Mouse (Mus musculus) layer of hippocampus, adult 11-12 months (tissue): ENCODE results near the gene Rpl21.

Experiments used
- DNase-seq: peaks from one replicate; pipeline ENCODE4 v3.0.0; 2022; ENCODE audit warnings: low spot score

Rpl21 gene

DNA sequence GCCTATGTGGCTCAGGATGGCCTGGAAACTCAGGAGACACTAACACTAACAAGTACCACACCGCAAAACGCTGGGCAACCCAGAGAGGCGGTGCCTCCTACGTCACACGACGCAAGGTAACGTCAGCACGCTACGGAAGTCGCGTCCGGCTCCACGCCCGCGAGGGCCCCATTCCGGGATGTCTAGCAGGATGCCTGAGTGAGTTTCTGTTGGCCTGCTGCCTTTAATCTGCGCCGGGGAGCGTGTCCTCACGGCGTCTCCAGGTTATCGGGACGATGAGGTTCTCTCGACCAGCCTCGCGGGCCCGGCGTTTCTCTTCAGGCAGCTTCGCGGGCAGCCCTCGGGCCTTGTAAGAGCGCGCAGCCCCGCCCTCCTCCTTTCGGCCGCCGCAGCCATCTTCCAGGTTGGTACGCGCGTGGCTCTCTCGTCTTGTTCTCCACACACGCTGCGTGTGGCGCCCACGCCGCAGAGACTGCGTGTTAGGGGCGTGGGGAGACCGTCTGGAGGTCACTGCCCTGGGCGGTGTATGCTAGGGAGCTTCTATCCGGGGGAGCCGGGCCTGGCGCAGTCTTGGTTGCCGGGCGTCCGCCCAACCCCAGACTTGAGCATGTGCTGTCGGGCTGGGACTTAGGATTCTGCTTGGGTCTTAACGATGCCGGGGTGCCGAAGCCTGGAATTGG lies at the start of gene Rpl21:
TSS of gene Rpl21 (plus strand) at position 122 of the 680 bp plus-strand sequence.
- peak; percentile 96 for DNase-seq

DNA sequence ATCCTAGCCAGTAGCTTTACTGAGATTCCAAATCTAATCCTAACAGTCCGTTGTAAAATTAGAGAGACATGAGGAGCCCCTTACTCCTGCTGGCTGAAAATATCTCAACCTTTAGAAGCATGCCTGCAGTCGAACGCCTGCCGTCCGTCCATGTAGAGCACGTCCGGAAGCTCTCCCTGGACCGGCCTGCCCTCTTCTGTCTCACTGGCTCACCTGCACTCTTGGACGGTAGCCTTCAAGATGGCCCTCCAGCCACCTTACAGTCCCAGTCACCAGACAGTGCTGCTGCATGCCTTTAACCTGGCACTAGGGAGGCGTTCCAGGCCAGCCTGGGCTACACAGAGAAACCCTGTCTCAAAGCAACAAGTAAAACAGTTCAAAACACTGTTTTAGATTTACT lies 49.4 kb upstream of the Rpl21 start:
- no peak for DNase-seq

DNA sequence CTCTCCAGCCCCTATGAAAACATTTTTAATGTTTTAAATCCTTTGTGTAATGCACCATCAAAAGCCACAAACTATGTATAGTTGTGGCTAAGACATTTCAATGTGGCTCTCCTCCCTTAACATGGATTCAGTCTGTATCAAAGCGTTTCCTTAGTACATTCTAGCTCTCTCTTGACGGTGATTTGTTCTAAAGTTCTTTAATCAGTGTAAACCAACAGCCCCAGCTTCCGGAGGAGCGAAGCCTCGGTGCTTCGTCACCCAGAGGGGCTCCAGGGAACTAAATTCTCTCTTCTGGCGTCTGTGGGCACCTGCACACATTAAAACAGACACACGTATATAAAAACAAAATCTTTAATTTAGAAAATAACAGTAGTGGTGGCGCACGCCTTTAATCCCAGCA lies 48.8 kb upstream of the Rpl21 start:
- no peak for DNase-seq

DNA sequence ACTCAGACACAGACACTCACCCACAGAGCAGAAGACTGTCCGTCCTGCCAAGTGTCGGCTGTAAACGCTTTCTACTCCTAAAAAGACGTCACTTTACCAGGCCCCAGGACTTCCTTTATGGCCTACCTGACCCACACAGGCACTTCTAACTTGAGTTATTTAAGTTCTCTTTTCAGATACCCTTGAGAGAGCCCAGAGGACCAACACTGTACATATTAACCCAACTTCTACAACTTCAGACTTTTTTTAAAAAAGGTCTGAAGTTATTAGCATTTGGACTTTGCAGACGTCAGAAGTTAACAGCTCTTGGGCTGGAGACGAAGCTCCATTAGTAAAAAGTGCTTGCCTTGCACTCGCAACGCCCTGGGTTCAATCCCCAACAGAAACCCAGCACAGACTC lies 46.6 kb upstream of the Rpl21 start:
- no peak for DNase-seq

DNA sequence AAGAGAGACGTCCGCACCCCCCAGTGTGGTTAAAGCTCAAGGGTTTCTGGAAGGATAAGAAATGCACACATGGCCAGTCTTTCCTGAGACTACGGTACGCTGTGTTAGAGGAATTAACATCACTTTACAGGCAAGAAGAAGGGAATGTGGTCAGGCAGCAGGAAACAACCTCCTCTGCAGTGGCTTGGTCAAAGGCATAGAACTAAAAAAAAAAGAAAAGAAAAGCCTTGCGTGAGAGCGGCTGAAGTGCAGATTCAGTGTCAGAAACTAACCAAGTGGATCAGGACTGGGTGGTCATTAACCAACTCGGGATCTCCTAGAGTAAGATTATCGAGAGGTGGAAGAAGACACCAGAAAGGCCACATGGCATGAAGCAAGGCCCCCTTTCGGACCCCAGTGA lies 43.3 kb upstream of the Rpl21 start:
- DNase-seq: no peak

DNA sequence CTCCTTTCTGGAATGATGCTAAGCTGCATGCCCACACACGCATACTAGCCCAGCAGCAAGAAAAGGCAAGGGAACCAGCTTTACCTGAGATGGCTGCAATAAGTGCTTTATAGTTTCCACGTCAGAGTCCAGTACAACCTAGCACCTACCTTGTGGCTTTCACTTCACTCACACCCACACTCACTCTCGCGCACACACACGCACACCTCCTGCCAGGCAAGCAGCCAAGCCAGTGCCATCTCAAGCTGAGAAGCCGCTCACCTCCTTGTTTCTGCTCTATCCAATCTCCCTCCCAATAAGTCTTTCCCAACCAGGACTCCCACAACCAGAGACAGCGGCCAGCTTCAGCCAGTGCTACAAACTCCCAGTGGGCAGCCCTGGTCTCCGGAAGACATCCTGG lies 41.7 kb upstream of the Rpl21 start:
- DNase-seq: no peak

DNA sequence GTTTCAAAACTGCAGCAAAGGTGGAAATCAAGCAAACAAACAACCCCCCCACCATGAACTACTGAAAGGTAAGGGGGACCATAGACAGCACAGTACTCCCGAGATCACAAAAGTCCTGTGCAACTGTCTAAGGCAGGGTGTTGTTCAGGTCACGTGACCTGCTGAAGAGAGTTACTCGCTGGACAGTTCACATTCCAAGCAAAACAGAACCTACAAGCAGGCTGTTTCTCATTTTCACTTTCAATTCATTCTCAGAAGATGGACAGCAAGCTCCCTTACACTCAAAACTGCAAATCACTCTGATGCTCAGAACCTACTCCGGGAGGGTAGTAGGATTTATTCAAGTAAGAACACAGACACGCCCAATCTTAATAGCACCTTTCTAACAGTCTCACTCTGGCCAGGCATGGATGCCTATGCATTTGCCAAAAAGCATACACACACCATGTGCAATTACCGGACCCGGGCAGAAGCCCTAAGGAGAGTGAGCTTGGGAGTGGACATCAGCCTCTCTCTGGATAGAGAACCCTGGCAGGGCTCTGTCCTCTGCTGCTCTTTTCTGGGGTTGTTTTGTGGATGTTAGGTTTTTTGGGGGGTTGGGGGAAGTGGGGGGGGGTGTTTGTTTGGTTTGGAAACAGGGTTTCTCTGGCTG lies 40.4 kb upstream of the Rpl21 start:
- no peak for DNase-seq

DNA sequence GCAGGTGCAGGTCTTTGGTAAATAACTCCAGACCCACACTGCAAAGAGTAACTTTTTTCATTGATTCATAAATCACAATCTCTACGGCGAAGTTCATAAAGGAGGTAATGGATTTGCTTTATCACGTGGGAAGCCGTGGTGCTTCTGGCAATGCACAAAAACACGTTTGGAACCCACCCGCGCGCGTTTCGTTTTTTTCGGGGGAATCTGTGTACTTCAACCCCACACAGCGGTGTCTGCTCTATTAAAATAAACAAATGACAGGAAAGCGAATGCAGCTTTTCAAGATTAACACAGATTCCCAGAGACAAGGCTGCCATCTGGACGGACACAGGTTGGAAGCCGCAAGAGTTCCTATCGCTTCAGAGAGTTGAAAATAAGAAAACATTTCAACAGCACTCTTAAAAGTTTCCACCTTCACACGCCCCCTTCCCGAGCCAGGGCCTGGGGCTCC lies 39.0 kb upstream of the Rpl21 start:
- no peak for DNase-seq

DNA sequence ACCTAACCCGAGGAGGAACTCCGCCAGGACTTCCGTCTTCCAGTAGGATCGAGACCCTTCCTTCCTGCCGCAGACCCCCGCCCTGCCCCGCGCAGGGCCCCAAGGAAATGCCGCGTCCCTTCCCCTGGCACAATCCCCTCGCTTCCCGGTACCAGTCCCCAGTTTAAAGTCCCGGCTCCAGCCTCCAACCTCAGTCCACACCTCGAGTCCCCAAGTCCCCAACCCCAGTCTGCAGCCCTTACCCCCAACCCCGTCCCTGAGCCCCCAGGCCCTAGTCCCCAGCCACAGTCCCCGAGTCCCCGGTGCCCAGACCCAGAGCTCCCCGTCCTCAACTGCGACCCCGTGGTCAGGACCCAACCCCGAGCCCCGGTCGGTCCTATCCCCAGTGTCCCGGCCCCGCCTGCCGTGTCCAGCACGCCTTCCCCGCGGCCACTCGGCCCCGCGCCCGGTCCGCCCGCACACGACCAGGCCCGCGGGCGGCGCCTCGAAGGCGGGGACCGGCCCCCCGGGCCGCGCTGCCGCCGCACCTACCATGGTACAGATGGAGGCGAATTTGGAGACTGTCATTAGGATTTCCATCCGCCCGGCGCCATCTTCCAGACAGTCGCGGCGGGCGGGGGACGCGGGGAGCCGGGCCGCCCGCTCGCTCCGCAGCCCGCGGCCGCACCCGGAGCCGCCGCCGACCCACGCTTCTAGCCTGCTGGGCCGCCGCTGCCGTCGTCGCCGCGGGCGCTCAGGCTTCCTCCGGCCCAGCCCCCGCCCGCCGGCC lies 38.4 kb upstream of the Rpl21 start:
- peak; percentile 47 for DNase-seq

DNA sequence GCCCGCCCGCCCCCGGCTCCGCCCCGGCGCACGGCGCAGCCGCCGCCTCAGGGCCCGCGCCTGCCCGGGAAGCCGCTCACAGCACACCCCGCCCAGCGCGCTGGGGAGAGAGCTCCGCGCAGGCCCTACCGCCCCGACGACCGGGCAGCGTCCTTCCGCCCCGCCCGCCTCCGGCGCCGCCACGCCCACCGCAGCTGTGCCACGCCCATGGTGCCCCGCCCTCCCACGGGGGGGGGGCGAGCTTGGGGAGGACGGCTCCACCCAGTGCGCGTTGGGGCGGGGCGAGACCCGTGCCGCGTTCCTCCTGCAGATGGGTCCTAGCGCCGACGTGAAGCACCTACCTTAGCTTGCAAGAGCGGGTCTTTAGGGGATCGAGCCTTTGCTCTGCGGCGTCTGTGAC lies 37.8 kb upstream of the Rpl21 start, which contains the start of gene Usp12:
TSS of gene Usp12 (minus strand) at position 154 of the 400 bp plus-strand sequence.
- peak; percentile 98 for DNase-seq

DNA sequence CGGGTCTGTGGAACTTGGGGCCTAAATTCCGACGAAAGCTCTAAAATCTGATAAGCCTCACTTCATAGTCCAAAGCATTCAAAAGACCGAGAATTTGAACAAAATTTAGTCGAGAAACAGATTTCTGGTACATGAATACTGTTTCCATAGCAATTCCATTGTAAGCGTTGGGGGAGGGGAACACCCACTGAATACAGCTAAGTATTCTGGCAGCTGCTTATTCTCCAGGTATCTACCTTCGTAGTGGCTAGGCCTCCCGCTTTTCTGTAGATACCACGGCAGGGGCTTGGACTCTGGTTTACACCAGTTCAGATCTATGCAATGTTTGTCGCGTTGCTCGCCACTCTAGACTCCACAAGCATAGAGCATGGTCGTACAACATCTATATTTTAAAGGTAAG lies 37.0 kb upstream of the Rpl21 start:
- DNase-seq: peak; percentile 58

DNA sequence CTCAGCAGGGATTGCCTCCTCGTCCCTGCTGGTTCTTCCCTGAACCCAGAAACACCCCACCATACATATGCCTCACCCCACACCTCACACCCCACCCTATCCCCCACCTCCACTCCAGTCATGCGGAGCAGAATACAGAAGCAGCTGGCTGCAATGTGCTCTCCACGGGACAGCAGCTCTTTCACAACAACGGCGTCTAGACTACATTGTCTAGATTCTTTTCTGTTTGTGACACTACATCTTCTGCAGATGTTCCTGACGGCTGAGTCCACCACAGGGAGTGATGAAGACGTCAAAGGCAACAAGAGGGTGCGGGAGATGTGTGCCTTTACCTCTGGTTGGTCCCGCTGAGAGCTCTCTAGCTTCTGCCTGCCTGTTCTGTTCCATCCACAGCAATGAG lies 34.7 kb upstream of the Rpl21 start:
- no peak for DNase-seq

DNA sequence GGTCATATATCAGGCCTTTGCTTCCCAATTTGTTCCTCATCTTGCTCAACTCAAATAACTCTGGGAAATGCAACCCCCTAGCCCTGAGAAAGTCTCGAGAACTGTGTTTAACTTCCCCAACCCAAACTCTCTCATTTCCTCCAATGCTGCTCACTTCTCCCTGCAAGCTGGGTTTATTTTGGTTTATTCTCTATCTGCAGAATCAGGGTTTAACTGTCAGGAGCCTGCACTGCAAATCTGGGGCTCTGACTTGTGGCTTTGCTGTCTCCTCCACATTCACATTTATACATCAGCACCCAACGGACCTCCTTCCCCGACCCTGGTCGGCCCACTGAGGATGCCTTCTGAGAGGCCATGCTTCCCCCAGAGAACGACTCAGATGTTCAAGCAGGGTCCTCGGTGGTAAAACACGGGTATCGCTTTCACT lies 26.7 kb upstream of the Rpl21 start:
- DNase-seq: no peak

DNA sequence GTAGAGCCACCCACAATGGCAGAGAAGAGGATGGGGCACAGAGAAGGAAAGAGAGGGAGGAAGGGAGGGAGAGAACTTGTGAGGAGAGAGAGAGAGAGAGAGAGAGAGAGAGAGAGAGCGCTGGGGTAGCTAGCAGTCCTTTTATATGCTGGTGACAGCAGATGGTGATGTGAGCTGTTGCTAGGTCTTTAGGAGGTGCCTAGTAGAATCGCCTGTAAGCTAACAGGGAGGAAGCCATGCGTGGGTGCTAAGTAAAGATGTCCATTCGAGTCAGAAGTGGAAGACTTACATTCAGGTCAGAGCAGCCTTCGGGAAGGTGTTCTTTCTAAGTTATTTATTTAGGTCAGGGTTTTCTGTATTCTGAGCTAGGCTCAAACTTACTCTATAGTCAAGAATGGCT lies 22.7 kb upstream of the Rpl21 start:
- no peak for DNase-seq

DNA sequence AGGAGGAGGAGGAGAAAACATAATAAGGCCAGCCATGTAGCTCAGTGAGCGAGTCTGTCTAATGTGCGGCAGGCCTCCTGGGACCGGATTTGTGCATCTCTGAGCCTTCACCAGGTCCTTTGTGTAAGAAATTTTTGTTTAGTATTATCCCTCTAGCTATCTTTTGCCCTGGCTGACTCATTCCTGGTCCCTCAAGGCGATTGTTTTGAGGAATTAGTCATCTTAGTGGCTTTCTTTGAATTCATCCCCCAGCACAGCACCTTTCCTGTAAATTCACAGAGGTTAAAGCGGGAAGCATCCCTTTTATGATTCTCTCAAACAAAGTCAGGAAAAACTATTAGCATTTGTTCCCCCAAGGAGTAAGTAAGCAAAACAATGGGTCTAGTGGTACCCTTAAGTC lies 19.8 kb upstream of the Rpl21 start:
- DNase-seq: no peak

DNA sequence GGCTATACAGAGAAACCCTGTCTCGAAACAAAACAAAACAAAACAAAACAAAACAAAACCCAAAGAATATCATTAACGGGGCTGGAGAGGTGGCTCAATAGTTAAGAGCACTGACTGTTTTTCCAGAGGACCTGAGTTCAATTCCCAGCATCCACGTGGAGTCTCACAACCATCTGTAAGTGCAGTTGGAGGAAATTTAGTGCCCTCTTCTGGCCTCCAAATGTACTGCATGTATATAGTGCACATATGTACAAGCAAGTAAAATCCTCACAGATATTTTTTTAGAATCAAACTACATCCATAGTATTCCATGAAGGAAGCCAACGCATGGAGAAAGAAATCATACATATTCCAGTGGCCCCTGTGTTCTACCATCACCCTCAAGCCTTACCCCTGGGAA lies 19.3 kb upstream of the Rpl21 start:
- no peak for DNase-seq

DNA sequence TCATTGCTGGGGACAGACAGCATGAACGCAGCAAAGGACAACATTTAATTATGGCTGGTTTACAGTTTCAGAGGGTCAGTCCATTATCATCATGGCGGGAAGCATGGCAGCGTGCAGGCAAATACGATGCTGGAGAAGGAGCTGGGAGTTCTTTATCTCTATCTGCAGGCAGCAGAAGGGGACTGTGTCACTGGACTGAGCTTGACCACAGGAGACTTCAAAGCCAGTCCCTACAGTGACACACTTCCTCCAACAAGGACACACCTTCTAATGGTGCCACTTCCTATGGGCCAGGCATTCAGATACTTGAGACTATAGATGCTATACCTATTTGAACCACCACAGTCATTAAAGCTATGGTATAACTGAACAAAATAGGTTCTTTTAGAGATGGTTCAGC lies 17.3 kb upstream of the Rpl21 start:
- no peak for DNase-seq

DNA sequence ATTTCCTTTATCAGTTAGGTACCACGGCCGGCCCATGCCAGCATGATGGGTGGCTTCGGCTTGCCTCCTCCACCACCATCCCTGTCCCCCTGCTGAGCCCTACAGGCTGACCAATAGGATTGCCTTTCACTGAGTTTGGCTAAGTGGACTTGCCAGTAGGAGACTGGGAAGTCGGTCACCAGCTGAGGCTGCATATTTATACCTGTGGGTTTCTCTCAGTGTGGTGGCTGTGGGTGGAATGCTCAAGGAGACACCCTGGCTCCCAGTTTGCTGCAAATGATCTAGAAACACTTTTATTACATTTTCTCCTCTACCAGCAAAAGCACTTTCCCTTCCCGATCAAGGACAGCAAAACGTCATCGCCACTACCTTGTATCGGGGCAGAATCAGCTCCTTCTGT lies 15.1 kb upstream of the Rpl21 start:
- DNase-seq: no peak

DNA sequence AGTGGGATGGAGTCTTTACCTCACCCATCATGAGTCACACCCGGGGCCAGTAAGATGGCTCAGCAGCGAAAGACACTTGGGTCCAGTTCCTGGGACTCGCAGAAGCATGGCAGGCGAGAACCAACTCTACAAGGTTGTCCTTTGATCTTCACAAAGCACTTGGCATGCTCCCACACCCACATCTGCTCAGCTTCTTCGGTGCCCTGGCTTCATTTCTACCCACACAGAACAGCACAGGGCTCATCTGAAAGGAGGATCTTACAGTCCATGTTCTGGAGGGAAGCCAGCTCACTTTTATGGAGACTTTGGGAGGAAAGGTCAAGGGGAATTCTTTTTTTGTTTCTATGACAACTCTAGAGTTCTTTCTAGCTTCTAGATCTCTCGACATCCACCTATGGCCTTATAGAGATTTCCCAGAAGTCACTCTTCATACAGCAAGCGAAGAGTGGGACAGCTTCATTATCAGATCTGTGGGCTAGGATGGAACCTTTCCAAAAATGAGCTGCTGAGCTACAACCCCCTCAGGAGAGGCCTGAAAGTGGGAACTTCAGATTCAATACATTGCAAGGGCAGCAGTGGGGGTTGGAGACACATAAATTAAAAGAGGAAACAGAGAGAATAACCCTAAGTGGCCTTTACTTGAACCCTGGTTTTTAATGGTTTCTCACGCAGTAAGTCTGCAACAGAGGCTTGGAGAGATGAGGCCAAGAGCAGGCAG lies 13.6 kb upstream of the Rpl21 start:
- DNase-seq: no peak

DNA sequence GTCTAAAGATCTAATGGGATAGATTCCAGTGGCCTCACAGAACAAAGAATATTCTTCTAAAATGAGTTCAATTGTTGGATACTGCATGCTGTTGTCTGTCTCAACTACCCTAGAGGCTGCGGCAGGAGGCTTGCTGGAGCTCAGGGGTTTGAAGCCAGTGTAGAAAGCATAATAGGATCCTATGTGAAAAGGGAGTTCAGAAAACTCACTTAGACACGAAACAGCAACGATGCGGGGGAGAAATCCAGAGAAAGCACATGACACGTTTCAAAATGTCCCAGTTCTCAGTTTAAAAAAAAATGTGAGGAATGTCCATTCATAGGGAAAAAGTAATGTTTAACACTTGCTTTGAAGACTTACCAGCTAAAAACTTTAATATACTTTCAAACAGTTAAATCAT lies 9.7 kb upstream of the Rpl21 start:
- no peak for DNase-seq

DNA sequence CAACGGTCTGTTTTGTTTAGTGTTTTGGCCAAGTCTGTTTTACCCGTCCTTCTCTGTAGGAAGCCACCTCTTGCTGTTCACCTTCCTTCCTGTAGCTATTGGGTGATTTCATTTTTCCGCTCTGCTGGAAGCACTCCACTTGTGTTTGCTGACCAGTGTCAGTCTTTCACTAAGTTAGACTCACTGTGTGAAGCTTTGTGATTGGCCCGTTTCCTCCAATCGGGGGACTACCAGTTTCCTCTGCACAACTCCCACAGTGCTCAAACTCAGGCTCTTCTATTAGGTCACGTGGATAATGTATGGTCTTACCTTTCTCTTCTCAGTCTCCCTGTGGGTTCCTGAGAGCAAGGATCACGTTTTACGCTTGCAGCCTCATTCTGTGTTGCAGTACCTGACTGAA lies 3.2 kb upstream of the Rpl21 start:
- no peak for DNase-seq

DNA sequence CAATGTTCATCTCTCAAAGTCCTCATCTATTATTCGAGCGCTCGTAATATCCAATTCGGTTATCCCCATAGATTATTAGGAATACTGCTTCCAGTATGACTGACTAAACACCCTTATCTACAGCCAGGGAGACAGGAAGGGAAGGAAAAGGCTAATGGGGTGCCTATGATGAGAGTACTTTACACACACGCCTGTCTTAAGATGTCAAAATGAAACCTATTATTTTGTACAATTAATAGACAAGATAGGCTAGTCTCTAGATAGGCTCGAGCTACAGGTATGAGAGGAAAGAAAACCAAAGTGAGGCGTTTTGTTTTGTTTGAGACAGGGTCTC lies 288 bp upstream of the Rpl21 start:
- DNase-seq: no peak
